Mouse (Mus musculus) ES-Bruce4 (cell line): ENCODE measurements around the gene Xpo6.

Experiments used
- CTCF ChIP-seq: IDR thresholded peaks from one replicate; pipeline ENCODE4 v1.8.1; 2011; ENCODE audit warnings: low read depth, low read length
- EP300 ChIP-seq: IDR thresholded peaks from 2 replicates; pipeline ENCODE4 v1.6.1; 2011; ENCODE audit warnings: low read depth, low read length; ENCODE audit not compliant: insufficient read depth
- POLR2A ChIP-seq: IDR thresholded peaks from one replicate; pipeline ENCODE4 v1.8.1; 2011; ENCODE audit warnings: low read length; ENCODE audit not compliant: insufficient read depth

- TF ChIP-seq EP300 (no peak), CTCF (no peak), POLR2A (no peak)
Measured at GRCm38 (mm10) chr7:126062228-126062627, 138.1 kb downstream of the Xpo6 start.
